Mouse (Mus musculus): ENCODE results near the gene Abcd2.

Gene Abcd2

DNA sequence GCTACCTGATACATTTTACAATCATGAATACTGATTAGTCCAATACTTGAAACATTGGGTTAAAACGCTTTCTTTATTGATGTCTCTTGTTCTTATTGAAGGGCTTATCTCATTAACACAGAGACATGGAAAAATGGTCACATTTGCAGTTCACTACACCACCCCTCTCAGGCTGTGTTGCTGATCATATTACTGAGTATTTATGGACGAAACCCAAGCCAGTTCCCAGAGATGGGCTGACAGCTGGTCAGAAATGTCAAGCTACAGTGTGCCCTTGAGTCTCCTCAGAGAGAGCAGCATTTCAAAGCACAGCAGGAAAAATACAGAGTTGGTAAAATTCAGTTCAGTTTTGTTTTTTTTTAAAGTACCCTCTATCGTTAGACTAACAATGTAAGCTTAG lies 38.3 kb downstream of the Abcd2 start:
- DNase-seq = no peak

DNA sequence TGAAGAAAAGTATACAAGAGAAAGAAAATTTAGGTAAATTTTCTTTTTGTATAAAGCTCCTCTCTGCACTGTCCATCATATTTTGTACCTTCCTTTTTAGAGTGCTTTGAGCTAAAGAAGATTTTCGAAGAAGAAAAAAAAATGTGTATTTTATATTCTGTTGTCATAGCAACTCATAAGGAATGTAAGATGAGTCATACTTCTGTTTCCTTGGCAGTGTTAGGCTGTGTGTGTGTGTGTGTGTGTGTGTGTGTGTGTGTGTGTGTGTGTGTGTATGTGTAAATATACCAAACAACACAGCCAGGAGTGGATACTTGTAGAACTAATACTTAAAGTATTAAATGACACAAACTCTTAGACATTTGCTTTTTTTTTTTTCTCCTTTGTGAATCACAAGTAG lies 39.0 kb downstream of the Abcd2 start:
- DNase-seq = no peak

DNA sequence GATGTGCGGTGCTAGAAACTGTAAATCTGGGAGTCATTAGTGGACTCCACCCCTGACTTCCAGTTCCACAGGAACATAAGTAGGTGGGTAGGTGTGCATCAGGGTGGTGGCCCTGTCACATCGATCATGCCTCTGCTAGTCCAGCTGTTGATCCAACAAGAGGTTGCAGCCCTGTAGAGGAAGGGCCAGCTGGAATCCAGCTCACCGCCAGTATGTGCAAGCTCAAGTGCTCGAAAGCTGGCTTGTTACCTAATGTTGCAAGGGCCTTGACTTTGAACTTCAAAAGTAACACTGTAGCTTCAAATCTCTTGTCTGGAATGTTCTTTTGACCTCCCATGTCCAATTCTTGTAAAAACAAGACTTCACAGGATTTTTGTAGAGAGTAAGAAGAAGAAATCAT lies 67.0 kb downstream of the Abcd2 start:
- DNase-seq = no peak

DNA sequence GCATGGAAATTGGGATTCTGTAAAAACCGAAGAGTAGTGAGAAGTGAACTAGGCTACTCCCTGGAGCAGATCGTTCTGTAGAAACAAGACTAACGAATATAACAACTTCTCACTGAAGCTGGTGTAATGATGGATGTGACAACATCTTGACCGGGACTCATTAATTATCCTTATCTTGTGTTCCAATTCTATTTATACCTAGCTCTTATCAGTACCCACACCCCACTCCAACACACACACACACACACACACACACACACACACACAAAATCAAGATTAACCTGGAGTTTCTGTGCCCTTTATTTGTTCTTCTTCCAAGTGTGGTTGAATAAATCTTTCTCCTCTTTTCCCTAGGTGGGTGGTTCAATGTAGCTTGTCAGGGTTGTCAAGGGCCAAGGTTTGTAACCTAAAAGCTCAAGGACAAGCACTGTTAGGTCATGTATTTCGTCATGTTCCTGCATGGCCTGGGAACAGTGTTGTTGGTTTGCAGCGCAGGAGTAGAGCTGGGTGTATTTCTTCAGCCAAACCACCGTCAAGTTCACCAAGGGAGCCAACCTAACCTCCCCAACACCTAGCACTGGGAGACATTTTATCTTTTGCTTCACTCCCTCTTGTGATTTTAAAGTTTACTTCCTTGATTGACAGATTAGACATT lies 78.9 kb downstream of the Abcd2 start:
- no peak for DNase-seq

DNA sequence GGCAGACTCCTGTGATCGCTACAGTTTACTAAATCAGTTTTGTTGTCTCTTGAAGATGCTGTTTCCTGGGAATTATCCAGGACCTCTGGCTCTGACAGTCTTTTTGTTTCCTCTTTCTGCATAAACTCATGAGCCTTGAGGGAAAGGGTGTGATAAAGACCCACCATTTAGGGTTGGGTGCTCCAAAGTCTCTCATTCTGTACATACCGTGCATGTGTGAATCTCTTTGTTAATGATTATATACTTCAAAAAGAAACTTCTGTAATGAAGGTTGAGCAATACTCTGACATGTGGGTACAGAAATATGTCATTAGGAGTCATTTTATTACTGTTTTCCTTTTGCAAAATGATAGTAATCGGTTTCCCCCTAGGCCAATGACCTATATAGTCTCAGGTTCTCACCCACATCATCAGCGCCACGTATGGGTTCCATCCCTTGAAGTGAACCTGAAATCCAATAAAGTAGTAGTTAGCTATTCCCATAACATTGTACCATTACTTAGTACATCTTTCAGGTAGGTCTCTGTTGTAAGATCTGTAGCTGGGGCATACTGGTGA lies 83.4 kb downstream of the Abcd2 start:
- no peak for DNase-seq

DNA sequence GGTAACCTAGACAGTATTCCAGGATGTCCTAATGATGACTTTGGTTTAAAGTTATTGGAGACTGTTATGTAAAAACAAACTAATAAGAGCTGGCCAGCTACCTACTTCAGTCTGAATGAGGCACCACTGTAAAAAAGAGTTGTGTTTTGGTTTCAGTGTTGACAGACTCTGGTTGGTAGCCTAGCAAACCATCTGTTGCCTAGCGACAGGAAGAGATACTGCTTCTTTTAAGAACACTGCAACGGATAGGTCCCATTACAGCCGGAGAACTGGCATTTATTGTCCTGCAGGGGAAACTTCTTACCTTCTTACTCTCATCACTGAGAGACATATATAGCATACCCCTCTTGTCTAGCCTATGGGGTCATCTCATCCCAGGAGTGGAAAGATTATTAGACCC lies 86.7 kb downstream of the Abcd2 start:
- no peak for DNase-seq

DNA sequence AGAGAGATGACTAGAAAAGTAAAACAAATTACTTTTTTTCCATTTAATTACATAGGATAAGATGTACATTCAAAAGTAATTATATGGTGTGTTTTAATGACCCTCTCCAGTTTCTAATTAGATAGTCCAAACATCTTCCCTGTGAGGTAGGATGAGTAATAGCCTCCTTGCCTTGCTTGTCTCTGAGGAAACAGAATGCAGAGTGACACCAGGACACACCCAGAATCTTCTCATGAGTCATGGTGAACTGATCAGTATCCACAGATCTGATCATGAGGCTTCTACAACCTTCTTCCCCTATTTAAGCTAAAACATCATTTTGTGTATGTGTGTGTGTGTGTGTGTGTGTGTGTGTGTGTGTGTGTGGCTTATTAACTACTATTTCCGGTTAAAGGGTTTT lies 87.3 kb downstream of the Abcd2 start:
- DNase-seq = no peak

DNA sequence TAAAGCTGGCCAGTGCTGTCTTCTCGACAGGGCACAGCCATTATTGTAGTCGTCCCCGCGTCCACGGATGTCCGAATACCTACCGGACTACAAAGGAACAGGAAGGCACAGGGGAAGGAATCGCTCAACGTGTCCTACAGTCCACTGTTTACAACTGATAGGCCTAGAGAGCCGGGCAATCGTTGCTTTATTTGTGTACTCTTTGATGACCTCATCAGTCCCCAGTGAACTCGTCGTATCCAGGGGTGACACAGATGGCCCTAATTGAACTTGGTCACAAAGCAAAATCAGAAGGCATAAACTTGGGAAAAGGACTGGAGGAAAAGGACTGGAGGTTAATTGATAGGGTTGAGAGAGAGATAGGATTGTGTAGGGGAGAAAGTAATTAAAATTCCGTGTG lies 87.8 kb downstream of the Abcd2 start:
- DNase-seq = no peak

DNA sequence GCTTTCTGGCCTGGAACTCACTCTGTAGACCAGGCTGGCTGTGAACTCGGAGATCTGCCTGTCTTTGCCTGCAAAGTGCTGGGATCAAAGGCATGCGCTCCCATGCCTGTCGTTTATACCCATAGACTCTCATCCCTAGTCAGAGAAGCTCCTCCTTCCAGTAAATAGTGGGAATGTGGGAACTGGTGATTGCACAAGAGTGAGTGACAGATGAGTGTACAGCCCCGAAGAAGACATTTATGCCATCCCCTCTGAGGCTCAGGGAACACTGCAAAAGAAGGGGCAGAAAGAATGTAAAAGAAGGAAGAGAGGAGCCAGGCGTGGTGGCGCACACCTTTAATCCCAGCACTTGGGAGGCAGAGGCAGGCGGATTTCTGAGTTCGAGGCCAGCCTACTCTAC lies 88.3 kb downstream of the Abcd2 start:
- DNase-seq = no peak

DNA sequence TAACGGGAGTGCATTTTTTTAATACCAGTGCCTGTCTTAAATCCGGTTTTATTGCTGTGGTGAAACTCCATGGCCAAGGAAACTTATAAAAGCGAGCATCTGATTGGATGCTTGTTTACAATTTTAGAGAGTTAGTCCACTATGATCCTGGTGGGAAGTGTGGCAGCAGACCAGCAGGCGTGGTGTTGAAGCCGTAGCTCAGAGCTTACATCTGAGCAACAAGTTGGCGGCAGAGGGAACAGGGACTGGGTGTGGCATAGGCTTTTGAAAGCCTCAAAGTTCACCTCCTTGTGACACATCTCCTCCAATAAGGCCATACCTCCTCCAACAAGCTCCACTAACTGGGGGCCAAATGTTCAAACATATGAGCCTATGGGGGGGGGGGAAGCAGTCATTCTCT lies 95.0 kb downstream of the Abcd2 start:
- no peak for DNase-seq

All from cerebellum, postnatal 14 days (tissue).